Mouse (Mus musculus): ENCODE results near the gene Prdm11. TPM values are rescaled to one million over a fixed set of nuclear protein-coding genes. Genes with fewer than 3 reads are reported as not detected.

The Prdm11 gene
- total RNA-seq (2015; ENCODE audit: low replicate concordance) (0.84 and 2.2 TPM in 2 replicates), total RNA-seq (2017; ENCODE audit: low replicate concordance) (0.26 and 7.7 TPM in 2 replicates)

DNA sequence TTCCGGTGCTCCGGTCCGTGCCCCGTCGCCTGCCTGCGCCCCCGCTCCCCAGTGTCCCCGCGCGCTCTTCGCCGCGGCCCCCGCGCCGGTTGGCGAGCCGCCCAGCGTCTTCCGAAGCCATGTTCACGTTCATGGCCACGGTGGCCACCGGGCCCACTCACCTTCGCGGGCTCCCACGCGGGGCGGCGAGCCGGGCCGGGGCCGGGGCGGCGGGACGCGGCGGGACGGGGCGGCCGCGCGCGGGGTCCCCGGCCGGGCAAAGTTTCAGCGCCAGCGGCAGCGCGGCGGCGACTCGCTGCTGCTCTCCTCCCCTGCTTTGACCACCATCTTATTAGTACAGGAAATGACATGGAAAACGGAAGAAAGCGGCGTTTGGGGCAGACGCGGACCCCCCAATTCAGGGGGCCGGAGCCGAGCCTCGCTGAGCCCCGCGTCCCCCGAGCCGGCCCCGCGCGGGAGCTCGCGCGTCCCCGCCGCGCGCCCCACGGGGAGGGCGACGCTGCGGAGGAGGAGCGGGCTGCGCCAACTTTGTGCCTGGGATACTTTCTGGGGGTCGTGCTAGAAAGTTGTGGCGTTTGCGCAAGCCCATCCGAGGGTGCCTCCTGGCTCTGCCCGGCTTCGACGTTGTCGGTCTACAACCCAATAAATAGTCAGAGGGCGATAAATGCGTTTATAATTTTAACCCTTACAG is at the start of gene Prdm11:
Gene Prdm11 (minus strand): TSS at position 350 of the 691 bp plus-strand sequence.
- ATAC-seq (replicated peaks; ENCODE audit: low FRiP score, poor library complexity, severe bottlenecking): no peak

DNA sequence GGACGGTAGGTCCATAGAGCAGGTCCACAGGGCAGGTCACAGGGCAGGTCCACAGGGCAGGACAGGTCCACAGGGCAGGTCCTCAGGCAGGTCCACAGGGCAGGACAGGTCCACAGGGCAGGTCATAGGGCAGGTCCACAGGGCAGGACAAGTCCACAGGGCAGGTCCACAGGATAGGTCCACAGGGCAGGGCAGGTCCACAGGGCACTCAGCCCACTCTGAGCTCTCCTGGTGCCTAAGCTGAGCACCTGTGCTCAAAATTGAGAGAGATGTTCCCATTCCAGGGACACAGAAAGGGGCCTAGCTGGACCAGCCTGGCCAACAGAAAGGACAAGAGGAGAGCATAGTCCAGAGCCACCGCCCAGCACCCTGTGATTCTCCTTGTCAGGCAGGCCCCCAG is 46.4 kb upstream of the Prdm11 start:
- ATAC-seq (replicated peaks; ENCODE audit: low FRiP score, poor library complexity, severe bottlenecking): no peak

GRCm38 (mm10) chr2:93091679-93092078 is 45.7 kb upstream of the Prdm11 start:
- no peak for ATAC-seq (replicated peaks; ENCODE audit: low FRiP score, poor library complexity, severe bottlenecking)

- ATAC-seq (replicated peaks; ENCODE audit: low FRiP score, poor library complexity, severe bottlenecking): no peak
Measured at GRCm38 (mm10) chr2:93089379-93090089, 43.6 kb upstream of the Prdm11 start.

GRCm38 (mm10) chr2:93088006-93088405 is 42.0 kb upstream of the Prdm11 start:
- no peak for ATAC-seq (replicated peaks; ENCODE audit: low FRiP score, poor library complexity, severe bottlenecking)

DNA sequence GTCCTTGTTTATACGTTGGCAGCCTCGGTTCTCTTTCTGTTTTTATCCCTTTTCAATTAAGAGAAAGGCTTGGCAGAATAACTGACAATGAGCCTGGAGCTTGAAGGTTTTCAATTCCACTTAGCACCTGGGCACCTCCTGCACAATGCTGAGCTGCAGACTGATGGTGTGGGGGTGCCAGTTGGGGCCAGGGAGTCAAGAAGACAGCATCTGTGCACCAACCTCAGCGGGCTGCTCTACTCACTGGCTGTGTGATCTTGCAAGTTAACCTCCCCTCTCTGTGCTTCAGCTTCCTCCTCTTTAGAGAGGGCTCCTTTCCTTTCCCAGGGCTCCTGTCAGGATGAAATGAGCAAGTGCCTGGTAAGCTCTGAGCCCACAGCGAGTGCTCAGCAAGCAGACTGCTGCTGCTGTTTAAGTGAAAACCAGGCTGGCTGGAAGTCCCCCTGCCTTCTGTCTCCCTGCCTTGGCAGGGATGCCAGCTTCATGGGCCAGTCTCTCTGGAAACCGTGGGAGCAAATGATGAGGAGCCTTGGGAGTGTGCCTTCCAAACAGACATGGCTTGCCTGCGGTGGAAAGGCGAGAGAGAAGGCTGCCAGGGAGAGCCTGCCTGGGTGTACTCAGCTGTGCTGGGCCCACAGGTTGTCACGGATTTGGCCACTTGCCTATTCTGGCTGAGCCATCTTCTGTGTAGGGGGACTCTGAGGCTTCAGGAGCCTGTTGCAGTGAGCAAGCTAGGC is 39.5 kb upstream of the Prdm11 start:
- ATAC-seq (replicated peaks; ENCODE audit: low FRiP score, poor library complexity, severe bottlenecking): no peak

GRCm38 (mm10) chr2:93084481-93084880 is 38.5 kb upstream of the Prdm11 start:
- ATAC-seq (replicated peaks; ENCODE audit: low FRiP score, poor library complexity, severe bottlenecking): no peak

GRCm38 (mm10) chr2:93083317-93083716 is 37.4 kb upstream of the Prdm11 start:
- ATAC-seq (replicated peaks; ENCODE audit: low FRiP score, poor library complexity, severe bottlenecking): no peak

DNA sequence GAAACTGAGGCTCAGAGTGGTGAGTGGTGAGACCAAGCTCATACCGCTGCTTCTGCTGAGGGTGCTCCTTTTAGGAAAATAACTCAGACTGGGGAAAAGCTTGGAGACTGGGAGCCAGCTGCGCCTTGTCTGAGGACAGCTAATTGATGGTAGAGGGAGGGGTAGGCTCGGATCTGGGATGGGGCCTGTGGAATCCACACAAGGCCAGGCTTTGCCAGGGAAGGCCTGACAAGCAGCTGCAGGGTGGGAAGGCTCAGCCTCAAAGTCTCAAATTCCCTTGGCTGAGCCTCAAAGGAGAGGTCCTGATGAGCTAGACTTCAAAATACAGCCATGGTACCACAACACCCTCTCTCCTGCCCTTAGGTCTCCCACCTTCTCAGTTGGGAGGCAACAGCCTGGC is 36.9 kb upstream of the Prdm11 start:
- no peak for ATAC-seq (replicated peaks; ENCODE audit: low FRiP score, poor library complexity, severe bottlenecking)

- ATAC-seq (replicated peaks; ENCODE audit: low FRiP score, poor library complexity, severe bottlenecking): no peak
Measured at GRCm38 (mm10) chr2:93080871-93081608, 35.1 kb upstream of the Prdm11 start.

DNA sequence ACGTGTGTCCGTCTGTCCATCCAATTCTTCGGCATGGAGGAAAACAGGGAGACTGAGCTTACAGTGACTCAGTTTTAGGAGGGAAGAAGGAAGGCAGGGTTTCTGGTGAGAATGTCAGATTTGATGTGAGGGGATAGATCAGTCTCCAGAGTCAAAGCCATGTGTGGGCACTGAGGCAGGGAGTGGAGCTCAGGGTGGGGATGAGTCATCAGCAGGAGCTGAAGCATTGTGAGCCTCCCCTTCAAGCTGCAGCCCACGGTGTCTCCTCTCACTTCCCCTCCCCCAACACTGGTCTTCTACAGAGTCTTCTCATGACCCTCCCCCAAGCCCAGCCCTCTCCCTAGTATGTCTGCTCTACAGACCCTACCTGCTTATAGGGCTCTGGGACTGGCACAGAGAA is 33.4 kb upstream of the Prdm11 start:
- no peak for ATAC-seq (replicated peaks; ENCODE audit: low FRiP score, poor library complexity, severe bottlenecking)

GRCm38 (mm10) chr2:93076578-93076955 is 30.6 kb upstream of the Prdm11 start:
- ATAC-seq (replicated peaks; ENCODE audit: low FRiP score, poor library complexity, severe bottlenecking): no peak

DNA sequence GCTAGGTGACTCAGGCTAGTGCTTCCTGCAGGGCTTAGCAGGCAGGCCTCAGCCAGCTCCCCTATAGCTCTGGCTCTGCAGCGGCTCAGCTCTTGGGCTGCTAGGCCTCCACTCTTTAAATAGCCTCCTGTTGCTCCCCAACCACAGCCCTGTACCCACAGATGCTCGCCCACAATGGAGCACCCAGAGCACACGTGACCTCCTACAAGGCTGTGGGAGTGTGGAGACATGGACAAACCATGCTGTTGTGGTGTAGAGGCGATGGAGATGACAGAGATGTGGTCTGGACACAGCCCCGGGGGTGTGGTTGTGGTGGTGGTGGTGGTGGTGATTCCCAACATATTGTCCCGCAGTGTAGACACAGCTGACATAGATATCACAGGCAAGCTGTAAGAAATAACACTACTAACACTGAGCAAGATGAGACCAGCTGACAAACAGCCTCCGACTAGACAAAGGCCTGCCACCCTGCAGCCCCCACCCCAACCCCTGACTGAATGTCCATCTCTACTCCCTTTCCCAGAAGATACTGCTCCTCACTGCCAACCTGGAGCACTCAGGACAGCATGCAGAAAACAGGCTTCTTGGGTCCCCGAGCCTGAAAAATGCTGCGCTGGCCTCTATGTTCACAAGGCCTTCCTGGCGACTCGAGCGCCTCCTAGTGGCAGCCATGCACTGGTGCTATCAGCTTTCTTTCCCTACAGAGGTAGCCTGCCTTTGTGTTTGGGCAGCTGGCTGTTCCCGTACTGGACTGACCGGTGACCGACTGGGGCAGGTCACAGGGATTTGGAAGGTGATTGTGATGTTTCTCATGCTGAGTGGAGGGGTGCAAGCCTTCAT is 30.0 kb upstream of the Prdm11 start:
- peak; percentile 44; the same call in 1 of the 2 replicates for ATAC-seq (replicated peaks; ENCODE audit: low FRiP score, poor library complexity, severe bottlenecking)

DNA sequence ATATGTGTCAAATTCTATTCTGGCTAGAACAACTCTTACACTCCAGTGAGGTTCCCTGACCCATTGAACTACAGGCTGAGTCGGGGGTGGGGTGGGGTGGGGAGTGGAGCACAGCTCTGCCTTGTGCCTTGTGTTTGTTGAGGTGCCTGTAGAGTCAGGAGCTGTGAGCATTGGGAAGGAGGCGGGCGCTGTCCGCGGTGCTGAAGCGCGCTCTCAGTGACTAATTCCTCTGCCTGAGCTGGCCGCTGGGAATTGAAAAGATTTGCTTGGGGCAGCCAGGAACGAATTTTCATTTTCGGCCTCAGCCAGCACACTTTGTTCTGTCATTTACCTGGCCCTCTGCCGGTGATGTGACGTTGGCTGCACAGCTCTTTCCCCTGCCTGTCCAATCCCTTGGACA is 25.7 kb upstream of the Prdm11 start:
- ATAC-seq (replicated peaks; ENCODE audit: low FRiP score, poor library complexity, severe bottlenecking): no peak

DNA sequence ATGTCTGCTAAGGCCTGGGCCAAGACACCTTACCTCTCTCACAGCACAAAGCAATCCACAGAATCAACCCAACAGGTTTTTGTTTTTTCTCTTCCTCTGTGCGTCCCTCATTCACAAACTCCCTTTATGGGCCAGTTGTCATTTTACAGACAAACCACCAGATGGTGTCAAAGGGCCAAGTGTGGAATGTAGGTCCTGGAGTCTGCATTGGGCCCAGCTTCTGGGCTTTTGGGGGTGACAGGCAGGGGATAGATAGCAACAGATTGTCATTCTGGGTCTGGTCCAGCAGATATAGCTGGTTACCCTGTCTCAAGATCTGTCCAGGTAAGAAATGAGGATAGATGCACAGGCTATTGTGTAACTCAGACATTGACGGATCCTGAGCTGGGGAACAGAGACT is 23.0 kb upstream of the Prdm11 start:
- ATAC-seq (replicated peaks; ENCODE audit: low FRiP score, poor library complexity, severe bottlenecking): no peak

- no peak for ATAC-seq (replicated peaks; ENCODE audit: low FRiP score, poor library complexity, severe bottlenecking)
Measured at GRCm38 (mm10) chr2:93063347-93063746, 17.4 kb upstream of the Prdm11 start.

GRCm38 (mm10) chr2:93051873-93052272 is 5.9 kb upstream of the Prdm11 start:
- ATAC-seq (replicated peaks; ENCODE audit: low FRiP score, poor library complexity, severe bottlenecking): no peak

DNA sequence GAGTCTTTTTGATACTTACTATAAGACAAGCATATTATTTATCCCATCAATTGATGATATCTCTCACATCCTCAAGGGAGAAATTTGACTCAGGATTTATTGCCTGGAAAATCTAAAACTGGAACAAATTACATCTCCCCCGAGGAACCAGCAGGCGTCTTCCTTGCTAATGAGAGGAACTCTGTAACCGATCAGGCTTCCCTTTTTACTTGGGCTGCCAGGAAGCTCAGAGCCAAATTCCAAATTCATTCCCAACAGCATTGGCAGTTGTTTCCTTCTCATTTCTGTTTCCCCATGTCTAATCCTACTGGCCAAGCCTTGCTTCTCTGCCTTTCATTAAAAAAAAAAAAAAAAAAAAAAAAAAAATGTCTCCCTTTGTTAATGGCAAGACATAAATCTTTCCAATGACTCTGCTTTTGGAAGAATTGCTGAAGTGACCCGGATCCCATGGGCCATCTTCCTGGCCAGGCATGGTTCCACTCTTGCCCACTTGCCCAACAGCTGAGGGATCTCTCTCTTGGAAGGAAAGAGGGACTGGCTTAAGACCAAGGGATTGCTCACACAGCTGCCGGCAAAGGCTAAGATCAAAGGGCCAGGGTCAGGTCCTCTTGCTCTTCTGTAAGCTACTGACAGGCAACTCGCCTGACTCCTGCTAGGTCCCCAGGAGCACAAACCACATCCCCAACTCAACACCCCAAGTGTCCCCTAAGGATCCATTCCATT is 2.8 kb upstream of the Prdm11 start:
- no peak for ATAC-seq (replicated peaks; ENCODE audit: low FRiP score, poor library complexity, severe bottlenecking)
